25 mouse cellular contexts compared by ENCODE assay signal in genomic region chr17:28929369-28929768, GRCm38 (mm10). TPM values are rescaled to one million over a fixed set of nuclear protein-coding genes. Genes with fewer than 3 reads are reported as not detected.
DNase-seq lines count a peak whose midpoint lies in the region; ATAC-seq and TF ChIP-seq lines count a peak whose summit lies in the region.
"Had no signal": no experiment of that assay in that cellular context is flagged by ENCODE, and none has a peak within 500 bp of the region (broad histone marks: within the 10 kb centered on the region; RNA-seq: fewer than 3 reads in every experiment).

No protein-coding gene starts in this region.

- H3K4me1 ChIP-seq in heart, embryonic 10.5 days: peaks cover 21% of the 10 kb centered on the region
- peaks cover 20% of the 10 kb centered on the region for H3K4me1 ChIP-seq in liver, embryonic 11.5 days (replicated peaks; ENCODE audit: control insufficient read depth, insufficient read depth, low read length)
- H3K4me1 ChIP-seq in liver, embryonic 14.5 days (replicated peaks; ENCODE audit: control insufficient read depth in 2 of 2, insufficient read depth in 2 of 2, low read length in 1 of 2): peaks cover 26 to 38% of the 10 kb centered on the region in 2 experiments
- peaks cover 29% of the 10 kb centered on the region for H3K4me1 ChIP-seq in small intestine, adult 2 months (ENCODE audit: control insufficient read depth, insufficient read depth, insufficient read length, low read length)

- TF ChIP-seq POLR2A in small intestine, adult 2 months (IDR thresholded peaks at IDR 0.05; ENCODE audit: low read depth, low read length): no peak

- 0 out of 2 replicates have a peak overlapping the region, but pooled peaks have one; percentile 4 for H3K27ac ChIP-seq in heart, embryonic 10.5 days
- H3K27ac ChIP-seq in liver, embryonic 11.5 days (ENCODE audit: low read depth, low read length): peak overlapping the region; percentile 98; the same call in 1 of the 2 replicates
- peak overlapping the region; percentile 100 for H3K27ac ChIP-seq in liver, embryonic 14.5 days
- H3K27ac ChIP-seq in small intestine, adult 2 months (ENCODE audit: insufficient read depth, low read depth, low read length): 0 out of 2 replicates have a peak overlapping the region, but pooled peaks have one; percentile 19
- H3K27ac ChIP-seq: hindbrain, embryonic 15.5 days had no signal

- no peaks in the 10 kb centered on the region for H3K36me3 ChIP-seq in heart, embryonic 10.5 days
- H3K36me3 ChIP-seq in liver, embryonic 11.5 days (ENCODE audit: control insufficient read depth, insufficient read depth, low read length): no peaks in the 10 kb centered on the region
- H3K36me3 ChIP-seq in liver, embryonic 14.5 days (replicated peaks; ENCODE audit: control insufficient read depth, insufficient read depth, low read depth): no peaks in the 10 kb centered on the region
- H3K36me3 ChIP-seq in small intestine, adult 2 months (ENCODE audit: control insufficient read depth, insufficient read depth, low read length): no peaks in the 10 kb centered on the region
- H3K36me3 ChIP-seq: embryonic facial prominence, embryonic 15.5 days; forebrain, embryonic 10.5 days; heart, embryonic 15.5 days; hindbrain, embryonic 15.5 days had no signal

- H3K9ac ChIP-seq in liver, embryonic 11.5 days (ENCODE audit: low read depth, low read length): peak overlapping the region; percentile 9; the same call in 1 of the 2 replicates
- peak overlapping the region; percentile 94 for H3K9ac ChIP-seq in liver, embryonic 14.5 days (replicated peaks)
- H3K9ac ChIP-seq: embryonic facial prominence, embryonic 15.5 days; heart, embryonic 15.5 days; hindbrain, embryonic 15.5 days had no signal

- H3K27me3 ChIP-seq in heart, embryonic 10.5 days (ENCODE audit: insufficient read depth, poor library complexity, severe bottlenecking): no peaks in the 10 kb centered on the region
- H3K27me3 ChIP-seq in liver, embryonic 11.5 days (replicated peaks; ENCODE audit: control insufficient read depth, insufficient read depth, low read length): no peaks in the 10 kb centered on the region
- H3K27me3 ChIP-seq in liver, embryonic 14.5 days (ENCODE audit: control insufficient read depth, insufficient read depth, low read length): no peaks in the 10 kb centered on the region
- H3K27me3 ChIP-seq in small intestine, adult 2 months (ENCODE audit: control insufficient read depth, insufficient read depth, low read length): no peaks in the 10 kb centered on the region
- H3K27me3 ChIP-seq: CH12.LX; embryonic facial prominence, embryonic 15.5 days; heart, embryonic 15.5 days; hindbrain, embryonic 15.5 days; Patski had no signal

- 95% methylated on average over 4 of the region's 4 CpGs for WGBS in heart, embryonic 10.5 days
- 89% methylated on average over 4 of the region's 4 CpGs for WGBS in liver, embryonic 11.5 days
- WGBS in liver, embryonic 14.5 days (ENCODE audit: insufficient replicate concordance): 85% methylated on average over 4 of the region's 4 CpGs
- 62% methylated on average over 4 of the region's 4 CpGs for WGBS in small intestine, adult 2 months

- TF ChIP-seq EP300 in liver, embryonic 14.5 days (IDR thresholded peaks at IDR 0.05; ENCODE audit: low read depth): no peak

- no peak overlapping the region for H3K4me2 ChIP-seq in liver, embryonic 11.5 days
- H3K4me2 ChIP-seq in liver, embryonic 14.5 days (ENCODE audit: low read depth): no peak overlapping the region
- H3K4me2 ChIP-seq: embryonic facial prominence, embryonic 15.5 days; heart, embryonic 11.5 days; hindbrain, embryonic 15.5 days had no signal

- DNase-seq in heart, embryonic 10.5 days (ENCODE audit: low spot score): no peak
- no peak for DNase-seq in heart, adult 18-20 months
- no peak for DNase-seq in liver, embryonic 11.5 days (ENCODE audit: low spot score)
- no peak for DNase-seq in liver
- no peak for DNase-seq in liver, embryonic 14.5 days (ENCODE audit: low read depth in 3 of 3, low spot score in 3 of 3)
- no peak for DNase-seq in adrenal gland, adult 8-10 months
- DNase-seq: adrenal gland, postnatal 36 days; cerebellum, adult 2 months; cerebellum, postnatal 10 days; gastrocnemius, postnatal 10 days; heart, postnatal 14 days had no signal

- no peak for TF ChIP-seq CTCF in liver, embryonic 14.5 days (IDR thresholded peaks at IDR 0.05; ENCODE audit: low read depth)
- TF ChIP-seq CTCF in small intestine, adult 2 months (IDR thresholded peaks at IDR 0.05; ENCODE audit: extremely low read depth, insufficient read length, insufficient replicate concordance, low read depth, low read length): no peak

- no peak for ATAC-seq in liver, embryonic 11.5 days (replicated peaks; ENCODE audit: low FRiP score)
- ATAC-seq in liver, embryonic 14.5 days (ENCODE audit: insufficient read depth): no peak
- ATAC-seq: activated CD4-positive, CD25-positive, alpha-beta regulatory T cell, adult 4 months; forebrain, embryonic 14.5 days; Patski had no signal

- no peak overlapping the region for H3K4me3 ChIP-seq in heart, embryonic 10.5 days
- H3K4me3 ChIP-seq in liver, embryonic 11.5 days (ENCODE audit: low read depth, low read length): no peak overlapping the region
- H3K4me3 ChIP-seq in liver, embryonic 14.5 days (ENCODE audit: insufficient read depth in 1 of 2, low read depth in 2 of 2, low read length in 2 of 2): no peak overlapping the region
- H3K4me3 ChIP-seq in small intestine, adult 2 months (ENCODE audit: low read depth, low read length): no peak overlapping the region
- H3K4me3 ChIP-seq: embryonic facial prominence, embryonic 15.5 days; forebrain, embryonic 10.5 days; heart, embryonic 15.5 days; hindbrain, embryonic 15.5 days had no signal

- no peaks in the 10 kb centered on the region for H3K9me3 ChIP-seq in heart, embryonic 10.5 days
- no peaks in the 10 kb centered on the region for H3K9me3 ChIP-seq in liver, embryonic 11.5 days (ENCODE audit: control insufficient read depth, low read length)
- no peaks in the 10 kb centered on the region for H3K9me3 ChIP-seq in liver, embryonic 14.5 days (ENCODE audit: control insufficient read depth, low read length)
- H3K9me3 ChIP-seq: embryonic facial prominence, embryonic 15.5 days; forebrain, embryonic 10.5 days; heart, embryonic 15.5 days; hindbrain, embryonic 15.5 days had no signal

RNA-seq across cellular contexts. Expression of gene 4930539E08Rik, which starts 14.2 kb away (rescaled TPM):
- 0.13 and 0.25 TPM in 2 replicates for polyA plus RNA-seq in heart, embryonic 10.5 days (2016; fragmentation: Nextera tagmentation; extraction: Ambion mirVana)
- under 1 TPM in 1 of 2 experiments, not detected in 1; 0.08 TPM for total RNA-seq in heart, adult 18-20 months (2021)
- 0.08 and 0.48 TPM in 2 replicates for polyA plus RNA-seq in liver, embryonic 11.5 days (2014; fragmentation: Nextera tagmentation; extraction: Ambion mirVana)
- polyA plus RNA-seq in liver, embryonic 14.5 days (2012; rRNA removed): 0.06 TPM in 2 replicates
- polyA plus RNA-seq in liver, embryonic 14.5 days (2014; fragmentation: Nextera tagmentation; extraction: Ambion mirVana): 0.03 and 0.14 TPM in 2 replicates
- 26.9 and 94.4 TPM in 2 replicates for polyA plus RNA-seq in small intestine, adult 2 months (2012; rRNA removed)
- total RNA-seq in adrenal gland, adult 8-10 months (2022): under 1 TPM in 1 of 4 experiments, not detected in 3; 0.05 TPM
- total RNA-seq: adrenal gland, adult 18-20 months; adrenal gland, postnatal 36 days had no signal
- polyA plus RNA-seq: erythroblast, embryonic 14.5 days; heart, embryonic 11.5 days had no signal

RNA-seq across cellular contexts. Expression of gene Pxt1, which starts 14.3 kb away (rescaled TPM):
- polyA plus RNA-seq in heart, embryonic 10.5 days (2016; fragmentation: Nextera tagmentation; extraction: Ambion mirVana): 0.21 and 0.26 TPM in 2 replicates
- total RNA-seq in heart, adult 18-20 months (2021): not detected
- 0.30 and 0.92 TPM in 2 replicates for polyA plus RNA-seq in liver, embryonic 11.5 days (2014; fragmentation: Nextera tagmentation; extraction: Ambion mirVana)
- 0.23 and 0.32 TPM in 2 replicates for polyA plus RNA-seq in liver, embryonic 14.5 days (2012; rRNA removed)
- 0.14 and 0.45 TPM in 2 replicates for polyA plus RNA-seq in liver, embryonic 14.5 days (2014; fragmentation: Nextera tagmentation; extraction: Ambion mirVana)
- 0.22 TPM in 1 of 2 replicates, not detected in the other for polyA plus RNA-seq in small intestine, adult 2 months (2012; rRNA removed)
- not detected for total RNA-seq in adrenal gland, adult 8-10 months (2022)
- total RNA-seq: adrenal gland, adult 18-20 months; adrenal gland, postnatal 36 days; CH12.LX; gastrocnemius, postnatal 10 days; hematopoietic stem cell, adult 5-6 weeks had no signal
- polyA plus RNA-seq: cerebellum, adult 2 months; embryonic facial prominence, embryonic 11.5 days; forebrain, embryonic 10.5 days; forebrain, embryonic 14.5 days; heart, embryonic 11.5 days; heart, embryonic 15.5 days; hindbrain, embryonic 15.5 days; Patski had no signal

RNA-seq across cellular contexts. Expression of gene Kctd20, which starts 22.4 kb away (rescaled TPM):
- polyA plus RNA-seq in heart, embryonic 10.5 days (2016; fragmentation: Nextera tagmentation; extraction: Ambion mirVana): 80.3 and 85.4 TPM in 2 replicates
- 10 to 100 TPM; 40.9 to 52.6 TPM for total RNA-seq in heart, adult 18-20 months (2021)
- polyA plus RNA-seq in liver, embryonic 11.5 days (2014; fragmentation: Nextera tagmentation; extraction: Ambion mirVana): 75.2 and 89.2 TPM in 2 replicates
- 22.7 and 30.4 TPM in 2 replicates for polyA plus RNA-seq in liver, embryonic 14.5 days (2012; rRNA removed)
- 53.9 and 55.3 TPM in 2 replicates for polyA plus RNA-seq in liver, embryonic 14.5 days (2014; fragmentation: Nextera tagmentation; extraction: Ambion mirVana)
- polyA plus RNA-seq in small intestine, adult 2 months (2012; rRNA removed): 12.7 and 36.3 TPM in 2 replicates
- total RNA-seq in adrenal gland, adult 8-10 months (2022): 10 to 100 TPM; 42.6 to 51.5 (median 45.9) TPM

Comparison
In these comparisons a context has a peak if more than half of its experiments do, and no peak if none do; other contexts are left out.
1. H3K27ac ChIP-seq: peak in every context shown above with its lines; median percentile 100 in liver, embryonic 14.5 days; 98 in liver, embryonic 11.5 days; 19 in small intestine, adult 2 months; 4 in heart, embryonic 10.5 days.
2. RNA of gene 4930539E08Rik, which starts 14.2 kb away (polyA plus RNA-seq): 26.9 to 94.4 TPM in small intestine, adult 2 months; 0.13 to 0.25 TPM in heart, embryonic 10.5 days, 0.08 to 0.48 TPM in liver, embryonic 11.5 days and 0.03 to 0.14 TPM in liver, embryonic 14.5 days; every median in the first group is over 10 times any median in the second.